Mouse (Mus musculus) mature B cell (primary cell): ENCODE measurements around the gene Steap3.

Experiments
- in situ Hi-C: fragments of 300-500 bp; cut with MboI; formaldehyde crosslinking; loops from 2 replicates; pipeline ENCODE4 v1.14.3; 2019

Steap3 gene

GRCm38 (mm10) chr1:120155325-120155724, 117.2 kb downstream of the Steap3 start:
- in situ Hi-C loops, result loop anchor here (25.0 kb wide), 1 partner anchor 1157 kb away; no protein-coding TSS in a partner anchor

DNA sequence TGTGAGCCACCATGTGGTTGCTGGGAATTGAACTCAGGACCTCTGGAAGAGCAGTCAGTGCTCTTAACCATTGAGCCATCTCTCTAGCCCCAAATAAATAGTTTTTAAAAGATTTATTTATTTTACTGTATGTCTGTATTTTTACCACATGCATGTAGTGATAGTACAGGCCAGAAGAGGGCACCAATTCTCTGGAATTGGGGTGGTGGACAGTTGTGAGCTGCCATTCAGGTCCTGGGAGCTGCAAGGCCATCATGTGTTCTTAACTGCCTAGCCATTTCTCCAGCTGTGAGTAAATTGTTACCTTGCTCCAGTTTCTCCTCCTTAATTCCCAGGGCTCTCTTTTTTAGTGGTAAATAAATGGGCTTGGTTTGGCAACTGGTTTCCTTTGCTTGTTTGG, 118.3 kb downstream of the Steap3 start:
- in situ Hi-C loops, result loop anchor here (25.0 kb wide), 1 partner anchor 1158 kb away; no protein-coding TSS in a partner anchor

GRCm38 (mm10) chr1:120146994-120147393, 125.5 kb downstream of the Steap3 start:
- in situ Hi-C loops, result loop anchor here (25.0 kb wide), 1 partner anchor 1415 kb away; the partner anchor contains the start of gene Ddx18

GRCm38 (mm10) chr1:120145527-120146216, 126.8 kb downstream of the Steap3 start:
- in situ Hi-C loops, result loop anchor here (25.0 kb wide), 1 partner anchor 1417 kb away; the partner anchor contains the start of gene Ddx18

- in situ Hi-C loops, result loop anchor here (25.0 kb wide), 1 partner anchor 1420 kb away; the partner anchor contains the start of gene Ddx18
Measured at GRCm38 (mm10) chr1:120142551-120142950, 130.0 kb downstream of the Steap3 start.
